Mouse (Mus musculus) stomach, adult 2 months (tissue): Measurements from ENCODE around the gene Ccdc142. TPM values are rescaled to one million over a fixed set of nuclear protein-coding genes. Genes with fewer than 3 reads are reported as not detected.

Experiments
- polyA plus RNA-seq: library from polyadenylated mRNA; depleted of rRNA; stranded (reverse); fragments of >200 nt; gene quantifications from 2 replicates; pipeline ENCODE4 v1.2.3, GENCODE M21; 2012; rRNA removed

Gene Ccdc142
- polyA plus RNA-seq: 3.4 and 4.7 TPM in 2 replicates

GRCm38 (mm10) chr6:83101316-83101687 lies at the start of gene Ccdc142, which contains the start of gene Gm42688:
TSS of gene Ccdc142 (plus strand) at chr6:83101601.
TSS of gene Gm42688 (plus strand) at chr6:83101617.

GRCm38 (mm10) chr6:83054074-83054851 lies 47.1 kb upstream of the Ccdc142 start, which contains the start of gene Aup1:
TSS of gene Aup1 (plus strand) at chr6:83054521.

GRCm38 (mm10) chr6:83054871-83055431 lies 46.5 kb upstream of the Ccdc142 start, which contains the start of gene Htra2:
TSS of gene Htra2 (minus strand) at chr6:83055273.

GRCm38 (mm10) chr6:83057790-83058189 lies 43.6 kb upstream of the Ccdc142 start, which contains the start of gene Dqx1:
TSS of gene Dqx1 (plus strand) at chr6:83057844.

GRCm38 (mm10) chr6:83070247-83070310 lies 31.3 kb upstream of the Ccdc142 start, which contains the start of gene Tlx2:
TSS of gene Tlx2 (minus strand) at chr6:83070293.

GRCm38 (mm10) chr6:83077630-83078323 lies 23.6 kb upstream of the Ccdc142 start, which contains the start of gene Pcgf1:
TSS of gene Pcgf1 (plus strand) at chr6:83077869.

GRCm38 (mm10) chr6:83086121-83087035 lies 15.0 kb upstream of the Ccdc142 start, which contains the start of gene Lbx2:
TSS of gene Lbx2 (plus strand) at chr6:83086367.

GRCm38 (mm10) chr6:83108762-83109668 lies 7.6 kb downstream of the Ccdc142 start, which contains the start of gene Mrpl53:
TSS of gene Mrpl53 (plus strand) at chr6:83109040.

GRCm38 (mm10) chr6:83115011-83115671 lies 13.7 kb downstream of the Ccdc142 start, which contains the start of gene Mogs:
TSS of gene Mogs (plus strand) at chr6:83115496.

GRCm38 (mm10) chr6:83120930-83121862 lies 19.8 kb downstream of the Ccdc142 start, which contains the start of gene Wbp1:
TSS of gene Wbp1 (minus strand) at chr6:83121559.

GRCm38 (mm10) chr6:83125331-83125730 lies 23.9 kb downstream of the Ccdc142 start, which contains the start of gene Ino80b:
TSS of gene Ino80b (minus strand) at chr6:83125431.

GRCm38 (mm10) chr6:83134951-83135513 lies 33.6 kb downstream of the Ccdc142 start, which contains the start of gene Rtkn:
TSS of gene Rtkn (plus strand) at chr6:83135463.

GRCm38 (mm10) chr6:83156259-83156684 lies 54.9 kb downstream of the Ccdc142 start, which contains the start of the genes Wdr54 and 1700003E16Rik:
TSS of gene Wdr54 (minus strand) at chr6:83156397.
TSS of gene 1700003E16Rik (plus strand) at chr6:83156404.

Other genes with a start within 250 kb of the Ccdc142 start
- gene Sema4f, start 161.8 kb upstream of the Ccdc142 start, polyA plus RNA-seq: 0.32 and 0.38 TPM in 2 replicates
- 0.03 and 0.12 TPM in 2 replicates for gene M1ap, start 154.7 kb upstream of the Ccdc142 start, polyA plus RNA-seq
- 4.3 and 6.4 TPM in 2 replicates for gene Dok1, start 68.1 kb upstream of the Ccdc142 start, polyA plus RNA-seq
- gene Loxl3, start 67.4 kb upstream of the Ccdc142 start, polyA plus RNA-seq: 2.0 and 2.8 TPM in 2 replicates
- 333 and 519 TPM in 2 replicates for gene Aup1, start 47.1 kb upstream of the Ccdc142 start, polyA plus RNA-seq
- gene Htra2, start 46.3 kb upstream of the Ccdc142 start, polyA plus RNA-seq: 19.2 and 22.7 TPM in 2 replicates
- gene Dqx1, start 43.8 kb upstream of the Ccdc142 start, polyA plus RNA-seq: 3.3 and 4.4 TPM in 2 replicates
- 1.2 and 3.8 TPM in 2 replicates for gene Tlx2, start 31.3 kb upstream of the Ccdc142 start, polyA plus RNA-seq
- 3.2 and 3.8 TPM in 2 replicates for gene Pcgf1, start 23.7 kb upstream of the Ccdc142 start, polyA plus RNA-seq
- gene Lbx2, start 15.2 kb upstream of the Ccdc142 start, polyA plus RNA-seq: 0.76 and 0.81 TPM in 2 replicates
- 0.93 and 1.6 TPM in 2 replicates for gene Gm42688, start within 50 bp of the Ccdc142 start, polyA plus RNA-seq
- 25.7 and 38.3 TPM in 2 replicates for gene Mrpl53, start 7.4 kb downstream of the Ccdc142 start, polyA plus RNA-seq
- 31.9 and 39.2 TPM in 2 replicates for gene Mogs, start 13.9 kb downstream of the Ccdc142 start, polyA plus RNA-seq
- 137 and 148 TPM in 2 replicates for gene Wbp1, start 20.0 kb downstream of the Ccdc142 start, polyA plus RNA-seq
- gene Ino80b, start 23.8 kb downstream of the Ccdc142 start, polyA plus RNA-seq: 29.6 and 60.8 TPM in 2 replicates
- 36.3 and 47.6 TPM in 2 replicates for gene Rtkn, start 33.9 kb downstream of the Ccdc142 start, polyA plus RNA-seq
- 1.8 and 1.9 TPM in 2 replicates for gene Wdr54, start 54.8 kb downstream of the Ccdc142 start, polyA plus RNA-seq
- 0.15 and 0.48 TPM in 2 replicates for gene 1700003E16Rik, start 54.8 kb downstream of the Ccdc142 start, polyA plus RNA-seq
- 76.7 and 83.1 TPM in 2 replicates for gene Dctn1, start 64.3 kb downstream of the Ccdc142 start, polyA plus RNA-seq
- gene Slc4a5, start 118.2 kb downstream of the Ccdc142 start, polyA plus RNA-seq: 0.05 and 0.16 TPM in 2 replicates
- 2.7 and 3.3 TPM in 2 replicates for gene Mthfd2, start 224.3 kb downstream of the Ccdc142 start, polyA plus RNA-seq
- 7.2 and 24.2 TPM in 2 replicates for gene Mob1a, start 224.4 kb downstream of the Ccdc142 start, polyA plus RNA-seq
- 6.1 and 80.9 TPM in 2 replicates for gene Bola3, start 247.5 kb downstream of the Ccdc142 start, polyA plus RNA-seq